Mouse (Mus musculus): ENCODE measurements around the gene Agfg2.

Agfg2 gene

GRCm38 (mm10) chr5:137683388-137684293, 885 bp downstream of the Agfg2 start:
- no peak for DNase-seq (ENCODE audit: low read depth)

GRCm38 (mm10) chr5:137682526-137682925, 2.0 kb downstream of the Agfg2 start:
- no peak for DNase-seq (ENCODE audit: low read depth)

- DNase-seq (ENCODE audit: low read depth), result no peak
Measured at GRCm38 (mm10) chr5:137679726-137680125, 4.8 kb downstream of the Agfg2 start.

- no peak for DNase-seq (ENCODE audit: low read depth)
Measured at GRCm38 (mm10) chr5:137678736-137679135, 5.8 kb downstream of the Agfg2 start.

DNA sequence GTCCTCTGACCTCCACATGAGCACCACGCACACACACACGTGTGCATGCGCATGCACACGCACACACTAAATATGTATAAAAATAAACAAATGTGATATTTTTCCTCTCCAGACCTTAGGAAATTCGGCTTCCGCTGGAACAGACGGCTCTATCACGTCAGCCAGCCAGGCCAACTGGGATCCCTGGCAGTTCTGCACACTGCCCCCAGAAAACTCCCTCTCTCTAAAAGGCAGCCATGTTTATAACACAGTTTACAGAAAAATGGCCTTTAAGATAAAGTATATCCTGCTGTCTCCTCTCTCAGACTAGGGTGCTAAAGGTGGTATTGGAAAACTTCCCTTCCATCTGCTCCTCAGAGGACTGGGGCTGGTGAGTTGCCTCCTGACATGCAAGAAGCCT, 6.7 kb downstream of the Agfg2 start:
- no peak for DNase-seq (ENCODE audit: low read depth)

DNA sequence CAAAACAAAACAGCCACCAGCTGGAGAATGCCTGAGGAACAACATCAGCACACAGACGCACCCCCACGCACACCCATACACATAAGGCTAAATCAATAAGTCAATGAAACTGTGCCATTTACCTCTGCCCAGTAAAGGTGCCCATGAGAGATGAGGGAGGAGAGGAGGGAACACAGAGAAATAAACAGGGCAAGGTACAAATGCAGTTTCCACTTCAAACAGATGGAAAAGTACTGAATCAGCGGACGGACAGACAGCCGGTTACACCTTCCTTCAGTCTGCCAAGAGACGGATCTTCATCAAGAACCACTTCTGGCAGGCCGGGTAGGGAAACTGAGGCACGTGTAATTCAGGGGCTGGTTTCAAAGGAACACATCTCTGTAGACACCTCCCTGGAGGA, 9.7 kb downstream of the Agfg2 start:
- DNase-seq (ENCODE audit: low read depth), result no peak

DNA sequence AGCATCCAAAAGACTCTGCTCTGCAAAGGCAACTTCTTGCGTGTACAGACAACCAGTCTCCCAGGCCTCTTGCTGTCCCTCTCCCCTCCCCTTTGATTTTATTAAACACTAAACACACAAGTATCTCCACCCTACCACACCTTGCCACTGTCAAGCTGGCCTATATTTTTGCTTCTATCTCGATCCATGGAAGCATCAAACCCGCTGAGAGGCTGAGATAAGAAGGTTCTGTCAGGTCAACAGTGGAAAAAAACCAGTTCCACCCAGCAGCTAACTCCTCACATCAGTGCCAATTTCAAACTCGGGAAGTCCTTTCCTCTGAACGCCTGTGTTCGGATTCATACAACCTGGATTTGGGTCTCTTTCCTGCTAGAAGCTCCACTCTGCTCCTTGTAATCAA, 11.5 kb downstream of the Agfg2 start:
- no peak for DNase-seq (ENCODE audit: low read depth)

GRCm38 (mm10) chr5:137672361-137672760, 12.2 kb downstream of the Agfg2 start:
- no peak for DNase-seq (ENCODE audit: low read depth)

DNA sequence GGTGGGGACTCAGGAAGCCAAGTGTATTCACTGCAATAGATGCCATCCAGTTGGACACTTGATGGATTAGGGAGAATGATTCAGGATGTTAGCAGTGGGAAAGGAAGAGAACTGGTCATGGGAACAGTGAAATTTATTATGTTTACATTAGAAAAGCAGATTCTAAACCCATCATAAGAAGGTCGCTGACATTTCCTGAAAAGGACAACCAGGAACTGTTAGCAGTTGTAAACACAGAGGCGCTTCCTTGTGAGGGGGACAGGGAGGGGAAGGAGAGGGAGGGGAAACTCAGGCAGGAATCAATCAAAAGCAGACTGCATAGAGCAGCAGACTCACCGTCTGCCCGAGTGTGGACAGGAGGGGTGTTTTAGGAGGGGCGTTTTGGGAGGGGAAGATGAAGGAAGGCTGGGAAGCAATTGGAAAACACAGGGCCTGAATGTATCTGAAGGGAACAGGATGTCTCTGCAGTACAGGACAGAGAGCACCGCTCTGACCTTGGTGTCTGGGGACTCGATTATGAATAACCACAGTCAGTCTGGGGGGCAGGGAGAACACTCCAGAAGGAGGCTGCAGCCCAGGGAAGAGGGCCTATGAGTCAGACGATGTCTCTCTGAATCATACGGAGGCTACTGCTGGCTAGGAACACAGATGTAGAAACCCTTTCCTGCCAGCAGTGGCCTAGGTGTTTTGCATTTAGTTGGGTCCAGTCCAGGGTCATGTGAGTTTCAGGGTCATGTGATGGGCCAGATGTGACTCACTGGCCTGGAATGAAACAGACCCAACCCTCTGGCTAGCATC, 12.9 kb downstream of the Agfg2 start:
- DNase-seq (ENCODE audit: low read depth), result peak; percentile 62

GRCm38 (mm10) chr5:137670240-137670639, 14.3 kb downstream of the Agfg2 start:
- no peak for DNase-seq (ENCODE audit: low read depth)

DNA sequence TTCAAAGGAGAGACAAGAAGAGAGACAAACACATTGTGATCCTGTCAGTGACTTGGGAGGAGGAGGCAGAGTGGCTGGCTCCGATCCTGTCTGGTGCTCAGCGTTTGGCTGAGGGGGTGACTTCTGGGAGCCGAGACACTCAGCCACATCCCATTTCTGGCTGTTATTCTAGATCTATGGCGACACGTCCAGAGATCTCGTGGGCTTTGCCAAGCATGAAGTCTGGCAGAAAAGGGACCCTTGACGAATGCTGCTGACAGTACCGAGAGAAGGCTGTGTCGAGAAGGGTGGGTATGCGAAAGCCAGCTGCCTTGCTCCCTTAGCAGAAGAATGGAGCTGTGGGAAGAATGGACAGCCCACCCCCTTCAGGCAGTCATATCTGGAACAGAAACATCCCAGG, 15.6 kb downstream of the Agfg2 start:
- DNase-seq (ENCODE audit: low read depth), result no peak

DNA sequence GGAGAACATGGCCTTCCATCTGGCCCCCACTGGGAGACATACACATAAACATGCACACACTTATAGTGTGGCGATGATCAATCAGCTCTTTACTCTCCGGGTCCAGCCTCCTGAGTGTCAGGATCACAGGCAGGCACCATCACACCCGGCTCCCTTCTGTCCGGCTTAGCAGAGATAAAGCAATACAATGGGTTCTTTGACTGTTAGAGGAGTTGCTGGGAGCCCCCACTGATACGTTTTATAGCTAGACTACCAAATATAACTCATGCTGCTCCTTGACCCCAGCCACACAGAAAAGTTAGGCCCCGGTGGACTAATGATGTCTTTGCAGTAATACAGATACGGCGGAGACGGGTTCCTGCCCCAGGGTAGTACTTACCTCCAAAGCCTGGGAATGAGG, 21.5 kb downstream of the Agfg2 start:
- no peak for DNase-seq (ENCODE audit: low read depth)

GRCm38 (mm10) chr5:137660064-137660688, 24.4 kb downstream of the Agfg2 start:
- no peak for DNase-seq (ENCODE audit: low read depth)

DNA sequence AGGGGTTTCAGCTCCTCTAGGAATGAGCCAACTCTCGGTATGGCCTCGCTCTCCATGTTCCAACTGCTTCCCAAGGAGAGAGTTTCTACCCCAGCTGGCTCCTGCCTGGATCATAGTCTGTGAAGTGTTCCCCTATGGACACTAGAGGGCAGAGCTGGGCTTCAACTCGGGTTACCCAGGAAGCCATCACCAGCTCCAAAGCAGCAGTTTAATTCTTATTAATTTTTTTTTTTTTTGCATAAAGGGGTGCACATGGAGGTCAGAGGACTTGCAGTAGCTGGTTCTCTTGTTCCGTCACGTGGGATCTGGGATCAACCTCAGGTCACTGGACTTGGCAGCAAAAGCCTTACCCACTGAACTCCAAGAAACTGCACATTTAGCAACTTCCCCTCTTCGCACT, 27.5 kb downstream of the Agfg2 start:
- DNase-seq (ENCODE audit: low read depth), result no peak

GRCm38 (mm10) chr5:137654746-137655145, 29.8 kb downstream of the Agfg2 start:
- no peak for DNase-seq (ENCODE audit: low read depth)

DNA sequence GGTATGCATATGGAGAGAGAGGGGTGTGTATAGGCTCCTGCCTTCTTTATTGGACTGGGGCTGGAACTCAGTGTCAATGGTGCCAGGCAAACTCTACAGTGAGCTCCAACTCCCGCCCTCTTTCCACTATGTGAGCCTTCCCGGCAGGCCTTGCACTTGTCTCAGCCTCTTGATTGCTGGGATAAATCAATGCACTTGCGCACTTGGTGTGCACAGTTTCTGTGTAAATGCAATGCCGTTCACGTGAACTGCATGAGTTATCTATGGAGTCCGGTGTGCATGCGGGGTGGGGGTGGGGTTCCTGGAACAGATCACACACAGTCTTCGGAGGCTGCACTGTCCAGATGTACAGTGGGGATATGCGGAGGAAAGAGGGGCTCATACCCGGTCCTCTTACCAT, 31.2 kb downstream of the Agfg2 start:
- no peak for DNase-seq (ENCODE audit: low read depth)

GRCm38 (mm10) chr5:137652474-137652873, 32.1 kb downstream of the Agfg2 start:
- DNase-seq (ENCODE audit: low read depth), result no peak

DNA sequence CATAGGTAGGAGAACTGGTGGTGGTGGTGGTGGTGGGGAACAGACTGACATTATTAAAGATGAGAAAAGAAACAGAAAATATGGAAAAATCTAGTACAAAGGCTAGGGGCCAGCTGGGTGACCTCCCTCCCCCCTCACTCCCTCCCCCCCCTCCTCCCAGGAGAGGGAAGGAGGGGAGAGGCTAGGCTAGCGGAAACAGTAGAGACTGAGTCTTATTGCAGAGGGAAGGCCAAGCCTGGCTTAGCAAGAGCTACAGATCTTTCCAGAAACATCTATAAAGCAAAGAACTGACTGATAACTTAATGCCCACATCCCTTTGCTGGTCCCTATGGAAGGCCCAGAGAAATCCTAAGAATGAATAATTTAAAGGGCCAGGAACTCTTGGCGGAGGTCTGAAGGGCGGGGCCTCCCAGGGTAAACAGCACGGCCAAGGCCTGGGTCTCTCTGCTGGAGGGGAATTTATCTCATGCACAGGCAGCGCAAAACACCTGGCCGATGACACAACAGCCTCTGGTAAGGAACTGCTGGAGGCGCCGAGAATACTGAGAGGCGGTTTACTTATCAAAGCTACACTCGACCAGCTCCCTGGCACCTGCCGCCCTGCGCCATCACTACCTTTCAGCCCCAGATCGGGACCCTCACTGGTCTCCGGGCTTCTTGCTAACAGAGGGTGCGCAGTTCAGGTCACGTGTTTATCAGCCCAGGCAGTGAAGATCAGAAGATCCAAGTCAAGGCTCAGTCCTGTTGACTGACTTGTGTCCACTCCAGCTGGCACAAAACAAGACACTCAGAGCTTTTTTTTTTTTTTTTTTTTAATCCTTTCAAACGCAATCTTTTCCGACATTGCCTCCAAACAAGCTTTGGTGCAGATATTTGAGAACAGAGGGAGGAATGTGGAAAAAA, 34.6 kb downstream of the Agfg2 start:
- DNase-seq (ENCODE audit: low read depth), result no peak

DNA sequence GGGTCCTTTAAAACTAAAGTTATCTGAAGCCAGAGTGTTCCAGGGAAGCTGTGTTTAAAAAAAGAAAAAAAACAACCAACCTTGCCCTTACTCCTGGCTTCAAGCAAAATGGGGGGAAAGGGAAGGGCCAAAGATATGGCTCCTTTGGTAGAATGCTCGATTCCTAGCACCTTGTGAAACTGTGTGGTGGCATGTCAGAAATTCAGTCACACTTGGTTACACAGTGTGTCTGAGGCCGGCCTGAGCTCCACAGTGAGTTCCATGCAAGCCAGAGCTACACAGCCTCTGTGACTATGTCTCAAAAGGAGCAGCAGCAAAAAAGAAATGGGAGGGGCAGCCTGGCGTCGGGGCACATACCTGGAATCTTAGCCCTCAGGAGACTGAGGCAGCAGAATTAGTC, 35.3 kb downstream of the Agfg2 start:
- no peak for DNase-seq (ENCODE audit: low read depth)

DNA sequence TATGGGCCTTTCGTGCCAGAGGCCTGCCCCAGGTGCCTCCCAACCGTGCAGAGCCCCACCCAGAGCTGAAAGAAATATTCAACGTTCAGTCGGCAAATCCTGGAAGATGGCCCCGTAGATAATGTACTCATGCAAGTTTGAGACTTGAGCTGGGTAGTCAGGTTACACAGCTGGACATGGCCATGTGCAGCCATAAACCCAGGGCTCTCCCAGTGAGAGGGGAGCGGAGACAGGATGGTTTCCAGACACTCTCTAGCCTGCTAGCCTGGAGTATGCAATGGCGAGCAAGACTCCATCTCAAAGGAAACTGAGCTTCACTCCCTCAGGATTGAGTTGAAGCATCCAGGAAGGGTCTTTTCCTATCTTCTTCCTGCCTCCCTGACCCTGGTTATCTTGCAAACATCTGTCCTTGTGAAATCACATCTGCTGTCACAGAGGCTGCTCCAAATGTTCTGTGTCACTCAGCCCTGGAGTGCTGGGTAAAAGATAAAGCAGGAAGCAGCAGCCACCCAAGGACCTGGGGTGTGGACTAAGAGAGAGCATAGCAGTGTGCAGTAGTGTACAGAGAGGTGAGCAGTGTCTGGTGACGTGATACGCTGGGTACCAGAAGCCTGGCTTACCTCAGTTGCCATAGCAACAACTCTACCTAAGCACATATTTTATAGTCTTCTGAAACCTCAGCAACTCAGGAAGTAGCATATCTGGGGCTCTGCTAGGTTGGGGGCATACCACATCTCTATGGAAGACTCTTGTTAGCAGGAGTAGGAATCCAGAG, 36.5 kb downstream of the Agfg2 start:
- no peak for DNase-seq (ENCODE audit: low read depth)

- DNase-seq (ENCODE audit: low read depth), result no peak
Measured at GRCm38 (mm10) chr5:137645652-137646091, 38.9 kb downstream of the Agfg2 start, which contains the start of gene Irs3. Irs3 (minus strand) TSS chr5:137645714.

Measured in c-Kit-positive CD71-negative TER-119-negative erythroid progenitor cells, embryonic 14.5 days (primary cell).